Mouse (Mus musculus) hematopoietic stem cell, adult 5-6 weeks (primary cell): ENCODE results near the gene Hoxa7. TPM values are rescaled to one million over a fixed set of nuclear protein-coding genes. Genes with fewer than 3 reads are reported as not detected.
A peak's percentile ranks its signal among the peaks of the same experiment; 100 is the strongest.

Experiments
- ATAC-seq, 2 experiments: fragments of 125-278 bp in 1 of 2; replicated peaks in 1 of 2; 2 replicates each; pipeline ENCODE4 v1.8.0; 2016 to 2017; ENCODE audit warnings: inconsistent platforms in 2 of 2, mild to moderate bottlenecking in 2 of 2, moderate number of reproducible peaks in 2 of 2, low read depth in 1 of 2, moderate TSS enrichment in 1 of 2; ENCODE audit not compliant: low FRiP score in 2 of 2, poor library complexity in 2 of 2, severe bottlenecking in 2 of 2, insufficient read depth in 1 of 2, low TSS enrichment in 1 of 2
- total RNA-seq: library from RNA; stranded (forward); fragments of 172-1452, 232-1000 nt; gene quantifications from 2 replicates; pipeline ENCODE4 v1.2.3, GENCODE M21; 2017

The Hoxa7 gene
- total RNA-seq, 1 experiment from 2014 or later: 15.6 TPM

DNA sequence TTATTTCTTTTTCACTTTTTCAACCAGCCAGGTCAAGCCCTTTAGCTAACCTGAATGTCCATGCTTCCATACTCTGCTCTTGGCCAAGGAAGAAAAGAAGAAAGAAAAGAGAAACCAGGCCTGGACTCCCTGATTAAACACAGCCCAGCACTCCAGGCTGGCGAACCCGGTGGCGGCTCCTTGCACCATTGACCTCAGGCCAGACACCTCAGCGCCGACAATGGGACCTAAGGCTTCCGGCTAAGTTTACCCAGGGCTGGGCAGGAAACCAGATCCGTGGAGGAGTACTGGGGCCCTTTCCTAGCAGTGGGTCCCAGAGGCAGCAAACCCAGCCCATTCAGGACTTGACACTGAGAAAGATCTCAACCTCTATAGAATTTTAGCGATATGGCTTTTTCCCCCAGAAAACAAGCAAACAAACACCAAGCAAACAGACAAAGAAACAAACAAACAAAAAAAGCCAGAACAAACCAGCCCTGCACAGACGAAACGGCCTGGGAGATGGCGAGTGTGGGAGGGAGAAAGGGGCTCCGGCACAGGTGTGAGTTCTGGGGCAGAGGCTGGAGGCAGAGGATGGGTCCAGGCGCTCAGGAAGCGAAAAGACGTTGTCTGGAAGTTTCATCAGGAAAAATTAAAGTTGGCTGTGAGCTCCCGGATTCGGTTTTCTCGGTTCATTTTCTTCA, 10.4 kb upstream of the Hoxa7 start:
- no peak for ATAC-seq

DNA sequence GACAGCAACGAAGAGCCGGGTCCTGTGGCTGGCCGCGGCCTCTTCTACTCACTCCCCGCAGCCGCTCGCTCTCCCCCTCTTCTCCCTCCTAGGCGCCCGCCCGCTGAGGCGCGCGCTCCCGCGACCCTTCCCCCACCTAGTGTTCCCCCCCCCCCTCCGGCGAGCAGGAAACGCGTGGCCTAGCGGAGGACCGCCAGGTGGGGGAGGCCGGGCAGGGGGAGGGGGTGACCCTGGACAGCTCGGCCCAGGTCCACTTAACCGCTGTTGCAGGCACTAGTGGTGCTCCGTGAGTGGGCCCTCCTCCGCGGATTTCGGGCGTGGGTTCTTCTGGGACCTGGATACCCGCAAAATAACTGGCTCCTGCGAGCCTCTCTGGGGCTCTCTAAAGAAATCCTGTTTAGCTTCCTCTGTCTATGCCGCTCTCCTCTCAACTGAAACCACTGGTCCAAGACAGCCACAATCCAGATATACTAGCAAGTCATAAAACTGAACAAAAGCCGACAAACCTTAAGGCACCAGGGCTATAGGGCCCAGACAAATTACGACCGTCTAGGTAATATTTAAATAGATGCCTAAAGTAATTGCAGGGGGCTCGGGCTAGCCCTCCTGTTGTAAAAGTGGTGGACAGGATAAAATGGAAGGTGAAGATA, 9.0 kb upstream of the Hoxa7 start, which contains the start of gene Hoxa9:
Hoxa9 (minus strand) TSS at position 574 of the 650 bp plus-strand sequence.
- no peak for ATAC-seq

GRCm38 (mm10) chr6:52229558-52230416, 8.1 kb upstream of the Hoxa7 start:
- no peak for ATAC-seq

DNA sequence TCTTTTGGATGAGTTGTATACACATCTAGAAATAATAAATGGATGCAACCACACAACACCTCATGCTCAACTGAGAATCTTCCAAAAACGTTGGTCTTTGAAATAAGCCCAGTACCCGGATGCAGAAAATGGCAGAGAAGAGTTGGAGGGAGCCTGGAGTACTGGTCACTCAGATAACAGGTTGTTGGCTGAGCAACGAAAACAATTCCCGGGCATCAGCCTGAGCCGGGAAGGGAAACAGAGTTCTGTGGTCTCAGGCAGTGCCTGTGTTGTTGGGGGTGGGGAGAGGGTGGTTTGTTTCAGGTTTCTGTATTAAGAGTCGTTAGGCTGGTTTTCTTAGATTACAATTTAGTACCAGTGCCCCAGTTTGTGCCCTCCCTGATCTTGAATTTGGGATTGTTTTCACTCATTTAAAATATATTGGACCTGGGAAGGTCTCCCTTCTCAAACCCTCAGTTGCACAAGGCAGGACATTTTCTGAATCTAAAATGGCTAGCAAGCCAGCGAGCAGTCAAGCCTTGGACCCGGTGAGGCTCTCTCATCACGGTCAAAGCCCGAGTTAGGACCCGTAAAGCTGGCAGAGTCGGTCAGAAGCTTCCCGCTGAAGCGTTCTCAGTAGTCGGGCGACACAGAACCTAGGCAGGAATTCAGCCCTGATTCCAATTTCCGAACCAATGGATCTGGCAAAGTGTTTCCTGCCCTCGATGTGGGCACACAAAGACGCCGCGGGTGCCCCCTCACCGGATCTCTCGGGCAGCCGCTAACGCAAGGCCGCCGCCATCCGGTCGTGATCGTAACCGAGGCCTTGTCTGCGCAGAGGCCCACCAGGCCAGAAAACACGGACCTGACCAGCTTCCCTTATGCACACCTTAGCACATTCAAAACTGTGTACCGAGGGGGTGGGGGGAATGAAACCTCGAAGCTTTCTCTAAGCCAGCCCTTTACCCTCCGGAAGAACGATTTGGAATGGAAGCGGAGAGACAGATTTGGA, 7.1 kb upstream of the Hoxa7 start:
- ATAC-seq: no peak

GRCm38 (mm10) chr6:52227470-52228222, 6.0 kb upstream of the Hoxa7 start:
- no peak for ATAC-seq

- ATAC-seq: no peak
Observed at GRCm38 (mm10) chr6:52226569-52227257, 5.1 kb upstream of the Hoxa7 start.

GRCm38 (mm10) chr6:52225612-52226568, 4.2 kb upstream of the Hoxa7 start:
- ATAC-seq: peak; percentile 50 to 56

DNA sequence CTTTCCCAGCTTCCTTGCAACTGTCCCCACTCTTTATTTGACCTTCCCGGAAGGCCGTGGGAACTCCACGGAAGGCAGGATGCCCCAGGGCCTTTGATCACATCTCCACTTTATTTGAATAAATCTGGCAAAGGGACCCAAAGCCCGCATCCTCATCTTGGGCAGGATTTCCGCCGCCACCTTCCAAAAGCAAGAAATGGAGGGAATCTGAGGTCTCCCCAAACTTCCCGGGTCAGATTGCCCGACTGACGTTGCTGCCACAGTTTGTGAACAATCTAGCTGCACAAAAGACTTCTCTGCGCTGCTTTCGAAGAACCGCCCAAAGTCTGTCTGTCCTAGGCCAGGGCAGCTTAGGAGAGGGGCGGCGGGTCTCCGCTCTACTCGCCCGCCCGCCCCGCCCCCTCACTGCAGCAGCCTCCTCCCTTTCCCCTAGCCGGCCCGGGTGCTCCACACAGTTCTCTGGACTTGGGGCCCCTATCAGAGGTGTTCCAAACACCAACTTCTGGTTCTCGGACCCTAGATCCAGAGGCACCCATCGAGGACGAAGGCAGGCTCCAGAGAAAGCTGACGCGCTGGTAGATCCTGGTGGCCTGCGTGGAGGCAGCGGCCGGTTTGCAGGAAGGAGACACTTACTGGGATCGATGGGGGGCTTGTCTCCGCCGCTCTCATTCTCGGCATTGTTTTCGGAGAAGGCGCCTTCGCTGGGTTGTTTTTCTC, 3.4 kb upstream of the Hoxa7 start:
- ATAC-seq: no peak

GRCm38 (mm10) chr6:52223939-52224760, 2.5 kb upstream of the Hoxa7 start:
- ATAC-seq: no peak

DNA sequence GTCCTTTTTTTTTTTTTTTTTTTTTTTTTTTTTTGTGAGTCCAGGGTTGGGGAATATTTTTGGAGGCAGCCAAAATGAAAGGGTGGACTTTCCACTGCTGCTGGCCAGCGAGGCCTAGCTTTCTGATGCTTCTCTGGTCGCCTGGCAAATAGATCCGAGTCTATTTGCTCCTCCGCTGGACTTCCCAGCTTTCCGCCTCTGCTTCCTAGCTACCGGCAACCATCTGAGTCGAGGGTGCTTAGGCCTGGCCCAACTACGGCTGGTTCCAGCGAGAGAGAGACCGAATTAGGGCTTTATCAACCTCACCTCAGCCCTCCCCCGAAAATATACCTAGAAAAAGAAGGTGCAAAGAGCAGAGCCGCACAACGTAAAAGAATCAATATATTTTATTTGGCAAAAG, 1.1 kb upstream of the Hoxa7 start:
- ATAC-seq: no peak

GRCm38 (mm10) chr6:52221993-52222685, 485 bp upstream of the Hoxa7 start:
- ATAC-seq: 0 out of 4 replicates have a peak, but pooled peaks of 1 of the 2 experiments have one; percentile 6

DNA sequence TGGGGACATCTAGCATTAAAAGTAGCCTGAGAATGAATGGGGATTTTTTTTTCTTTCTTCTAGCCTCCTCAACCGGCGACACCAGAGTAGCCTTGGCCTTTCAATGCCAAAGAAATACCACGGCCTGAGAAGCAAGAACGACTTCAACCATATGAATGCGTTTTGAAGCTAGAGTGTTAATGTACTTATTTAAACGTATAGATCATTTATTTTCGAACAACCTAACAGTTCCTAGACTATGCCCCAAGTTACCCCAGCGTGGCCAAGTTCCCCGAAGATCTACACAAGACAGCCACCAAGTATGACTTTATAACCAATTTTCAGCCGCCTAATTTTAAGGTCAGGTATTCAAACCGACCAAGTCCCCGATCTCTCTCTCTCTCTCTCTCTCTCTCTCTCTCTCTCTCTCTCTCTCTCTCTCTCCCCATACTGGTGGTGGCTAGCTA, 766 bp downstream of the Hoxa7 start:
- ATAC-seq: no peak
